Mouse (Mus musculus): ENCODE data around the gene Il21r. TPM values are rescaled to one million over a fixed set of nuclear protein-coding genes. Genes with fewer than 3 reads are reported as not detected.

Gene Il21r
- polyA plus RNA-seq, 1 experiment from 2014 or later = 0.35 TPM

GRCm38 (mm10) chr7:125596406-125596805, 6.8 kb upstream of the Il21r start:
- H3K4me2 ChIP-seq (replicated peaks) = no peak overlapping the region
- H3K36me3 ChIP-seq = no peaks in the 10 kb centered on the region
- no peak overlapping the region for H3K9ac ChIP-seq
- WGBS = 75% methylated on average over 3 of the region's 3 CpGs
- H3K27ac ChIP-seq = no peak overlapping the region
- H3K4me1 ChIP-seq = no peaks in the 10 kb centered on the region
- no peaks in the 10 kb centered on the region for H3K27me3 ChIP-seq (replicated peaks)
- ATAC-seq (ENCODE audit: low FRiP score, low read depth) = no peak
- H3K4me3 ChIP-seq = no peak overlapping the region
- no peaks in the 10 kb centered on the region for H3K9me3 ChIP-seq

- ATAC-seq (ENCODE audit: low FRiP score, low read depth) = no peak
- H3K4me1 ChIP-seq = no peaks in the 10 kb centered on the region
- H3K27ac ChIP-seq = no peak overlapping the region
- 89% methylated on average over 9 of the region's 9 CpGs for WGBS
- no peaks in the 10 kb centered on the region for H3K27me3 ChIP-seq (replicated peaks)
- H3K36me3 ChIP-seq = no peaks in the 10 kb centered on the region
- H3K4me3 ChIP-seq = no peak overlapping the region
- H3K9me3 ChIP-seq = no peaks in the 10 kb centered on the region
- no peak overlapping the region for H3K4me2 ChIP-seq (replicated peaks)
- H3K9ac ChIP-seq = no peak overlapping the region
Observed at GRCm38 (mm10) chr7:125597083-125597482, 6.1 kb upstream of the Il21r start.

- H3K9me3 ChIP-seq = no peaks in the 10 kb centered on the region
- no peaks in the 10 kb centered on the region for H3K27me3 ChIP-seq (replicated peaks)
- H3K4me2 ChIP-seq (replicated peaks) = no peak overlapping the region
- H3K27ac ChIP-seq = no peak overlapping the region
- no peaks in the 10 kb centered on the region for H3K4me1 ChIP-seq
- no peak overlapping the region for H3K9ac ChIP-seq
- no peak overlapping the region for H3K4me3 ChIP-seq
- no peak for ATAC-seq (ENCODE audit: low FRiP score, low read depth)
- no peaks in the 10 kb centered on the region for H3K36me3 ChIP-seq
- 88% methylated on average over 11 of the region's 11 CpGs for WGBS
Observed at GRCm38 (mm10) chr7:125597516-125598347, 5.5 kb upstream of the Il21r start.

GRCm38 (mm10) chr7:125599373-125599973, 3.8 kb upstream of the Il21r start:
- Histone ChIP-seq H3K4me2 (replicated peaks) (no peak overlapping the region), H3K36me3 (no peaks in the 10 kb centered on the region), H3K4me1 (no peaks in the 10 kb centered on the region), H3K27me3 (replicated peaks) (no peaks in the 10 kb centered on the region), H3K4me3 (no peak overlapping the region), H3K9ac (no peak overlapping the region), H3K9me3 (no peaks in the 10 kb centered on the region), H3K27ac (no peak overlapping the region)
- ATAC-seq (ENCODE audit: low FRiP score, low read depth) = no peak
- 69% methylated on average over 4 of the region's 4 CpGs for WGBS

- Histone ChIP-seq H3K4me2 (replicated peaks) (no peak overlapping the region), H3K27ac (no peak overlapping the region), H3K9ac (no peak overlapping the region), H3K9me3 (no peaks in the 10 kb centered on the region), H3K4me1 (no peaks in the 10 kb centered on the region), H3K36me3 (no peaks in the 10 kb centered on the region), H3K4me3 (no peak overlapping the region), H3K27me3 (replicated peaks) (no peaks in the 10 kb centered on the region)
- ATAC-seq (ENCODE audit: low FRiP score, low read depth) = no peak
- WGBS = 79% methylated on average over 10 of the region's 10 CpGs
Observed at GRCm38 (mm10) chr7:125600136-125600535, 3.1 kb upstream of the Il21r start.

- H3K4me3 ChIP-seq = no peak overlapping the region
- no peak overlapping the region for H3K9ac ChIP-seq
- H3K36me3 ChIP-seq = no peaks in the 10 kb centered on the region
- no peak overlapping the region for H3K4me2 ChIP-seq (replicated peaks)
- no peak overlapping the region for H3K27ac ChIP-seq
- no peak for ATAC-seq (ENCODE audit: low FRiP score, low read depth)
- H3K4me1 ChIP-seq = no peaks in the 10 kb centered on the region
- H3K27me3 ChIP-seq (replicated peaks) = no peaks in the 10 kb centered on the region
- 59% methylated on average over 6 of the region's 6 CpGs for WGBS
- no peaks in the 10 kb centered on the region for H3K9me3 ChIP-seq
Observed at GRCm38 (mm10) chr7:125600612-125601279, 2.5 kb upstream of the Il21r start.

- no peak overlapping the region for H3K4me2 ChIP-seq (replicated peaks)
- H3K27me3 ChIP-seq (replicated peaks) = no peaks in the 10 kb centered on the region
- H3K4me1 ChIP-seq = no peaks in the 10 kb centered on the region
- no peak overlapping the region for H3K4me3 ChIP-seq
- H3K9ac ChIP-seq = no peak overlapping the region
- H3K36me3 ChIP-seq = no peaks in the 10 kb centered on the region
- no peak overlapping the region for H3K27ac ChIP-seq
- ATAC-seq (ENCODE audit: low FRiP score, low read depth) = no peak
- 90% methylated on average over 6 of the region's 6 CpGs for WGBS
- no peaks in the 10 kb centered on the region for H3K9me3 ChIP-seq
Observed at GRCm38 (mm10) chr7:125601280-125601670, 2.0 kb upstream of the Il21r start.

GRCm38 (mm10) chr7:125601821-125602448, 1.3 kb upstream of the Il21r start:
- H3K27ac ChIP-seq = no peak overlapping the region
- H3K9me3 ChIP-seq = no peaks in the 10 kb centered on the region
- H3K36me3 ChIP-seq = no peaks in the 10 kb centered on the region
- H3K27me3 ChIP-seq (replicated peaks) = no peaks in the 10 kb centered on the region
- no peak for ATAC-seq (ENCODE audit: low FRiP score, low read depth)
- H3K4me2 ChIP-seq (replicated peaks) = no peak overlapping the region
- no peak overlapping the region for H3K9ac ChIP-seq
- 78% methylated on average over 11 of the region's 11 CpGs for WGBS
- H3K4me1 ChIP-seq = no peaks in the 10 kb centered on the region; the same call in 1 of the 2 replicates
- H3K4me3 ChIP-seq = no peak overlapping the region

- WGBS = 86% methylated on average over 12 of the region's 12 CpGs
- Histone ChIP-seq H3K27ac (no peak overlapping the region), H3K9me3 (no peaks in the 10 kb centered on the region), H3K4me3 (no peak overlapping the region), H3K4me1 (no peaks in the 10 kb centered on the region; the same call in 1 of the 2 replicates), H3K9ac (no peak overlapping the region), H3K36me3 (no peaks in the 10 kb centered on the region), H3K4me2 (replicated peaks) (no peak overlapping the region), H3K27me3 (replicated peaks) (no peaks in the 10 kb centered on the region)
- no peak for ATAC-seq (ENCODE audit: low FRiP score, low read depth)
Observed at GRCm38 (mm10) chr7:125604362-125605319, 1.4 kb downstream of the Il21r start.

- Histone ChIP-seq H3K36me3 (no peaks in the 10 kb centered on the region), H3K4me3 (no peak overlapping the region), H3K9ac (no peak overlapping the region), H3K27ac (no peak overlapping the region), H3K4me2 (replicated peaks) (no peak overlapping the region), H3K9me3 (no peaks in the 10 kb centered on the region), H3K27me3 (replicated peaks) (no peaks in the 10 kb centered on the region), H3K4me1 (no peaks in the 10 kb centered on the region; the same call in 1 of the 2 replicates)
- 74% methylated on average over 4 of the region's 4 CpGs for WGBS
- ATAC-seq (ENCODE audit: low FRiP score, low read depth) = no peak
Observed at GRCm38 (mm10) chr7:125605725-125606139, 2.5 kb downstream of the Il21r start.
